Mouse (Mus musculus) neutrophil, adult 65 days (primary cell): ENCODE results near the gene Tmem254a. TPM values are rescaled to one million over a fixed set of nuclear protein-coding genes. Genes with fewer than 3 reads are reported as not detected.

Experiments
- total RNA-seq: library from RNA; stranded (reverse); gene quantifications from 2 replicates; pipeline ENCODE4 v1.2.4, GENCODE M21; 2023

Gene Tmem254a
- total RNA-seq = 1.2 and 4.0 TPM in 2 replicates

DNA sequence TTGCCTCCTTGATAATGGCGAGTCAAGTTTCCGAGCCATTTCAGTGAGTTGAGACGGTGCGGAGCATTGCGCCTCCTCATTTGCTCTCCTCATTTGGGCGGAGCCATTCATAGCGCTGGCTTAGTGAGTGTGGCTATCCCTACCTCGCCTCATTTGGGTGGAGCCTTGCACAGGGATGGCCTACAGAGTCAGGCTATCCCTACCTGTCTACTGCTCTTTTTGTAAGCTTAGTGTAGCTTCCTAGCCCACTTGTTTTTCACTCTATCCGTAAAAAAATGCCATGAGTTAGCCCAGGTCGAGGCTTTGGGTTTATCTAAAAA is at the start of gene Tmem254a:
Gene Tmem254a (minus strand): TSS at position 111 of the 320 bp plus-strand sequence.

DNA sequence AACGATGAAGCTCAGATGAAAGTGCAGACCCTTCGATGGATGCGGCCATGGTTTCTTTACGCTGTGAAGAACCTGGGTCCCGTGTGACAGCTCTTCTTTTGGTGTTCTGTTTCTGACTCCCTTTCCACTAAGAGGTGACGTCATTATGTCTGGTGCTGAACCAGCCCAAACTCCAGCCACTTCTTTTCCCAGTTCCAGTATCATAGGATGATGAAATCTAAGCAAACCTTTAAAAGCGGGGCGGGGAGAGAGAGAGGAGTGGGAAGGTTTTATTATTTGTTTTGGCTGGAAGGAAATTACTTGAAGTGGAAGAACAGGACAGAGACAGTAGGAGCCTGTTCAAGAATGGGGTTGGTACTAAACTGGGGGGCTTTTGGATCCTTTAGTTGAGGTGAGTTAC is 10.5 kb upstream of the Tmem254a start, which contains the start of gene Cphx1:
Gene Cphx1 (plus strand): TSS at position 301 of the 400 bp plus-strand sequence.

DNA sequence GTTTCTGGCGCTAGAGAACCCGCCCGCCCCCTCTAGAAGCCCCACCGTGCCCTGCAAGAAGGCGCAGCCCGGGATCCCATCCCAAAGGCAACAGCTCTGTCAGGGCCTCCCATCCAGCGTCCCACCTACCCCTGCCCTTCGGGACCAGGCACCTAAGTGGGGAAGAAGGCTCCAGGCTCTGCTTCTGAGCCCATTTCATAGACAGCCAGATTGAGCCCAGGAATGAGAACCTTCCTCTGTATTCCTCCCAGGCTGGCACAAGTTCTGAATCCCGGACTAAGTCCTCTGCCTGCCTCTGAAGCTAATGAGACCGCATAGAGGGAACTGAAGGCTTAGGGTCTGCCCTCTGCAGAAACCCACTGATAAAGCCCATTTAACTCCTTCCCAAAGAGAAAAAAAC is 24.5 kb downstream of the Tmem254a start, which contains the start of gene Plac9a:
Gene Plac9a (minus strand): TSS at position 101 of the 400 bp plus-strand sequence.

Other genes with a start within 250 kb of the Tmem254a start
- 11.5 and 13.0 TPM in 2 replicates for gene Ppif, start 233.5 kb downstream of the Tmem254a start, total RNA-seq
- gene Zcchc24, start 158.6 kb downstream of the Tmem254a start, total RNA-seq = 7.4 and 8.9 TPM in 2 replicates
- 442 and 511 TPM in 2 replicates for gene Anxa11, start 85.5 kb downstream of the Tmem254a start, total RNA-seq
- gene Plac9a, start 24.6 kb downstream of the Tmem254a start, total RNA-seq = not detected in 2 replicates
- not detected in 2 replicates for gene Cphx1, start 10.6 kb upstream of the Tmem254a start, total RNA-seq
- gene Duxbl1, start 50.9 kb upstream of the Tmem254a start, total RNA-seq = not detected in 2 replicates
- gene Gm9780, start 115.0 kb upstream of the Tmem254a start, total RNA-seq = not detected in 2 replicates
- gene Tmem254c, start 139.7 kb upstream of the Tmem254a start, total RNA-seq = 4.0 TPM in 1 of 2 replicates, not detected in the other
- gene Cphx2, start 153.8 kb upstream of the Tmem254a start, total RNA-seq = not detected in 2 replicates
- gene Cphx3, start 154.6 kb upstream of the Tmem254a start, total RNA-seq = not detected in 2 replicates
- gene Duxbl2, start 190.7 kb upstream of the Tmem254a start, total RNA-seq = not detected in 2 replicates